Mouse (Mus musculus) urinary bladder, postnatal 0 days (tissue): ENCODE results near the gene Polr2c. TPM values are rescaled to one million over a fixed set of nuclear protein-coding genes. Genes with fewer than 3 reads are reported as not detected.

Source experiments
- polyA plus RNA-seq: library from polyadenylated mRNA; unstranded; fragments of >200 nt; fragmentation: Nextera tagmentation; extraction: Ambion mirVana; gene quantifications from 2 replicates; pipeline ENCODE4 v1.2.1, GENCODE M21; 2015

The Polr2c gene
- polyA plus RNA-seq: 93.9 and 99.1 TPM in 2 replicates

GRCm38 (mm10) chr8:94857346-94858173 is at the start of gene Polr2c:
Polr2c (plus strand) TSS chr8:94857450.

GRCm38 (mm10) chr8:94810153-94810552 is 47.1 kb upstream of the Polr2c start, which contains the start of gene Ccl17:
Ccl17 (plus strand) TSS chr8:94810453.

GRCm38 (mm10) chr8:94837662-94838574 is 19.3 kb upstream of the Polr2c start, which contains the start of the genes Coq9 and Ciapin1:
Coq9 (plus strand) TSS chr8:94838321.
Ciapin1 (minus strand) TSS chr8:94838358.

GRCm38 (mm10) chr8:94876197-94876730 is 19.0 kb downstream of the Polr2c start, which contains the start of gene Dok4:
Dok4 (minus strand) TSS chr8:94876330.

GRCm38 (mm10) chr8:94917851-94918495 is 60.7 kb downstream of the Polr2c start, which contains the start of gene Ccdc102a:
Ccdc102a (minus strand) TSS chr8:94918098.

Other genes with a start within 250 kb of the Polr2c start
- gene Arl2bp, start 190.8 kb upstream of the Polr2c start, polyA plus RNA-seq: 101 and 111 TPM in 2 replicates
- gene Pllp, start 161.2 kb upstream of the Polr2c start, polyA plus RNA-seq: 43.5 and 49.2 TPM in 2 replicates
- 0.05 TPM in 1 of 2 replicates, not detected in the other for gene Ccl22, start 111.9 kb upstream of the Polr2c start, polyA plus RNA-seq
- 8.6 and 9.6 TPM in 2 replicates for gene Cx3cl1, start 85.4 kb upstream of the Polr2c start, polyA plus RNA-seq
- 0.73 TPM in 1 of 2 replicates, not detected in the other for gene Ccl17, start 47.0 kb upstream of the Polr2c start, polyA plus RNA-seq
- gene Coq9, start 19.1 kb upstream of the Polr2c start, polyA plus RNA-seq: 50.5 and 54.1 TPM in 2 replicates
- gene Ciapin1, start 19.1 kb upstream of the Polr2c start, polyA plus RNA-seq: 54.3 and 61.0 TPM in 2 replicates
- gene Dok4, start 18.9 kb downstream of the Polr2c start, polyA plus RNA-seq: 18.9 and 21.5 TPM in 2 replicates
- gene Ccdc102a, start 60.6 kb downstream of the Polr2c start, polyA plus RNA-seq: 39.8 and 40.3 TPM in 2 replicates
- gene Adgrg5, start 66.2 kb downstream of the Polr2c start, polyA plus RNA-seq: 0.08 and 0.14 TPM in 2 replicates
- 20.0 and 22.6 TPM in 2 replicates for gene Adgrg1, start 117.3 kb downstream of the Polr2c start, polyA plus RNA-seq
- 1.0 and 1.5 TPM in 2 replicates for gene Adgrg3, start 160.2 kb downstream of the Polr2c start, polyA plus RNA-seq
- not detected in 2 replicates for gene Drc7, start 197.7 kb downstream of the Polr2c start, polyA plus RNA-seq
- gene Katnb1, start 223.7 kb downstream of the Polr2c start, polyA plus RNA-seq: 9.5 and 10.5 TPM in 2 replicates